Mouse (Mus musculus) CH12.LX (cell line): ENCODE results near the gene Cep350. TPM values are rescaled to one million over a fixed set of nuclear protein-coding genes. Genes with fewer than 3 reads are reported as not detected.

Experiments used
- DNase-seq: peaks from one replicate; pipeline ENCODE4 v3.0.0-alpha.2; 2013; ENCODE audit errors: extremely low read depth
- H3K27ac ChIP-seq: 2 replicates; pipeline ENCODE4 v1.5.1; 2012; ENCODE audit warnings: low read depth, mild to moderate bottlenecking, control low read depth, moderate library complexity; ENCODE audit not compliant: insufficient read depth
- H3K27me3 ChIP-seq: replicated peaks from 2 replicates; pipeline ENCODE3; 2012; ENCODE audit warnings: inconsistent platforms
- H3K36me3 ChIP-seq, 2 experiments: replicated peaks in 1 of 2; 2 replicates each; pipeline versions ENCODE3 to v1.6.1; 2012; ENCODE audit warnings: inconsistent platforms in 1 of 2, low read length in 1 of 2, mild to moderate bottlenecking in 1 of 2, mixed read lengths in 1 of 2, moderate library complexity in 1 of 2; ENCODE audit not compliant: control insufficient read depth in 1 of 2, insufficient read depth in 1 of 2
- H3K4me1 ChIP-seq, 2 experiments: 2 replicates each; pipeline ENCODE4 v1.6.1; 2012; ENCODE audit warnings: inconsistent platforms in 1 of 2, moderate library complexity in 1 of 2; ENCODE audit not compliant: insufficient read depth in 2 of 2, control insufficient read depth in 1 of 2
- H3K4me2 ChIP-seq: 2 replicates; pipeline ENCODE4 v1.6.1; 2012; ENCODE audit warnings: low read depth, mild to moderate bottlenecking, control low read depth; ENCODE audit not compliant: poor library complexity, insufficient read depth, severe bottlenecking
- H3K4me3 ChIP-seq, 3 experiments: fragments of 150-350 bp in 1 of 3; sonication (generic) in 1 of 3; replicated peaks in 1 of 3; 2 replicates each; pipeline versions ENCODE3 to v1.5.1; 2011 to 2012; ENCODE audit warnings: low read depth in 2 of 3, low read length in 2 of 3, mild to moderate bottlenecking in 2 of 3, moderate library complexity in 2 of 3, control low read depth in 1 of 3, improper control_type of control experiment in 1 of 3, inconsistent platforms in 1 of 3, mixed read lengths in 1 of 3; ENCODE audit not compliant: poor library complexity in 1 of 3
- H3K79me2 ChIP-seq: replicated peaks from 2 replicates; pipeline ENCODE4 v1.6.1; 2012; ENCODE audit warnings: mild to moderate bottlenecking, moderate library complexity; ENCODE audit not compliant: control insufficient read depth, poor library complexity, insufficient read depth, severe bottlenecking; ENCODE audit errors: extremely low read depth
- H3K9ac ChIP-seq: 2 replicates; pipeline ENCODE4 v1.6.1; 2012; ENCODE audit warnings: low read depth, mild to moderate bottlenecking, control low read depth, moderate library complexity; ENCODE audit not compliant: insufficient read depth
- H3K9me3 ChIP-seq: replicated peaks from 2 replicates; pipeline ENCODE3; 2012; ENCODE audit warnings: low read length, inconsistent platforms, mixed read lengths
- CHD2 ChIP-seq: IDR thresholded peaks from 2 replicates; pipeline ENCODE4 v1.6.1; 2011; ENCODE audit warnings: low read length, improper control_type of control experiment
- ELF1 ChIP-seq: IDR thresholded peaks from 2 replicates; pipeline ENCODE4 v1.6.1; 2014; ENCODE audit warnings: low read depth, mild to moderate bottlenecking, inconsistent platforms, low read length, improper control_type of control experiment
- EP300 ChIP-seq: IDR thresholded peaks from 2 replicates; pipeline ENCODE4 v1.6.1; 2011; ENCODE audit warnings: low read length, improper control_type of control experiment
- ETS1 ChIP-seq: conservative IDR thresholded peaks from 2 replicates; pipeline ENCODE4 v1.6.1; 2012; ENCODE audit warnings: low read depth, mild to moderate bottlenecking, inconsistent platforms, low read length, improper control_type of control experiment, moderate library complexity
- GABPA ChIP-seq: IDR thresholded peaks from 2 replicates; pipeline ENCODE4 v1.6.1; 2012; ENCODE audit warnings: low read depth, low read length, improper control_type of control experiment, inconsistent platforms; ENCODE audit not compliant: insufficient replicate concordance
- IRF4 ChIP-seq: IDR thresholded peaks from 2 replicates; pipeline ENCODE4 v1.6.1; 2014; ENCODE audit warnings: low read depth, mild to moderate bottlenecking, inconsistent platforms, low read length, improper control_type of control experiment
- KAT2A ChIP-seq: IDR thresholded peaks from 2 replicates; pipeline ENCODE4 v1.6.1; 2012; ENCODE audit warnings: low read length, improper control_type of control experiment, inconsistent platforms; ENCODE audit not compliant: insufficient replicate concordance
- MAFK ChIP-seq: IDR thresholded peaks from 2 replicates; pipeline ENCODE4 v1.6.1; 2011; ENCODE audit warnings: low read length, improper control_type of control experiment; ENCODE audit not compliant: insufficient replicate concordance
- MAX ChIP-seq: IDR thresholded peaks from 2 replicates; pipeline ENCODE4 v1.6.1; 2011; ENCODE audit warnings: low read length, improper control_type of control experiment
- MAZ ChIP-seq: IDR thresholded peaks from 2 replicates; pipeline ENCODE4 v1.6.1; 2012; ENCODE audit warnings: low read depth, mild to moderate bottlenecking, inconsistent platforms, low read length, improper control_type of control experiment, moderate library complexity
- MEF2A ChIP-seq: IDR thresholded peaks from 2 replicates; pipeline ENCODE4 v1.6.1; 2014; ENCODE audit warnings: low read depth, mild to moderate bottlenecking, inconsistent platforms, low read length, improper control_type of control experiment, borderline replicate concordance
- MXI1 ChIP-seq: IDR thresholded peaks from 2 replicates; pipeline ENCODE4 v1.6.1; 2011; ENCODE audit warnings: mild to moderate bottlenecking, low read depth, low read length, improper control_type of control experiment
- PAX5 ChIP-seq: IDR thresholded peaks from 2 replicates; pipeline ENCODE4 v1.6.1; 2012; ENCODE audit warnings: low read length, inconsistent platforms, mixed read lengths
- POLR2AphosphoS2 ChIP-seq: IDR thresholded peaks from 2 replicates; pipeline ENCODE4 v1.6.1; 2011; ENCODE audit warnings: low read depth, low read length, improper control_type of control experiment
- RCOR1 ChIP-seq: conservative IDR thresholded peaks from 2 replicates; pipeline ENCODE4 v1.6.1; 2012; ENCODE audit warnings: low read depth, mild to moderate bottlenecking, inconsistent platforms, low read length, improper control_type of control experiment
- SMC3 ChIP-seq: IDR thresholded peaks from 2 replicates; pipeline ENCODE4 v1.6.1; 2011; ENCODE audit warnings: low read depth, low read length, improper control_type of control experiment
- UBTF ChIP-seq: IDR thresholded peaks from 2 replicates; pipeline ENCODE4 v1.6.1; 2012; ENCODE audit warnings: low read depth, mild to moderate bottlenecking, inconsistent platforms, low read length, improper control_type of control experiment, moderate library complexity
- ZKSCAN1 ChIP-seq: IDR thresholded peaks from 2 replicates; pipeline ENCODE4 v1.6.1; 2012; ENCODE audit warnings: low read depth, inconsistent platforms, low read length, improper control_type of control experiment, borderline replicate concordance
- dilution Hi-C: fragments of 300-500 bp; cut with MboI; formaldehyde crosslinking; loops from 2 replicates; pipeline ENCODE4 v1.14.3; 2020; ENCODE audit warnings: low sequenced_read_pairs; ENCODE audit not compliant: extremely low pct_unique_long_range_greater_than_20kb, extremely low pct_ligation_motif_present
- in situ Hi-C: fragments of 300-500 bp; cut with MboI; formaldehyde crosslinking; loops from 3 replicates; pipeline ENCODE4 v1.14.3; 2019; ENCODE audit warnings: low sequenced_read_pairs, low pct_ligation_motif_present, low pct_unique_long_range_greater_than_20kb, mixed read lengths
- polyA plus RNA-seq: library from polyadenylated mRNA; unstranded; fragments of >175 nt; gene quantifications from 2 replicates; pipeline ENCODE4 v1.2.1, GENCODE M21; 2012; ENCODE audit warnings: low read depth; ENCODE audit not compliant: insufficient read length
- total RNA-seq, 2 experiments: library from RNA; depleted of rRNA; stranded (reverse); fragments of 300-350 nt in 1 of 2; fragments of >200 nt in 1 of 2; gene quantifications; 2 replicates each; pipeline ENCODE4 v1.2.3; 2012 to 2014

The Cep350 gene
- total and polyA plus RNA-seq, 3 experiments, result 3.5 to 8.3 (median 6.8) TPM

DNA sequence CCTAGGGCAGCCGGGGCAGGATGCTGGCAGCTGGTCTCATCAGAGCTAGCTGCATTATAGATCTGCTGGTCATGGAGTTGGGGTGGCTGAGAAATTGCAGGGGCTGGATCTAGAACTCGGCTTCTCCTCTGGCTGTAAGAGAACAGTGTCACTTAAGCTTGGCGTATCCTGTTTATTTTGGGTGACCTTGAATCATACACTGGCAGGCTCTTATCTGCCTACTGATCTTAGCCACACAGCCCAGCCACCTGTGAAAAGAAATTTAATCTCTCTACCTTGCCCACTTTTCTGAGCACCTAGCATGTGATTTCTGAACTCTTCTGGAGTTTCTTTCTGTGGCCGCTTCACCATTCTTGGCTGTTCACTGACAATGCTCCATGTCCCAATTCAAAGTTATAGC is 129.5 kb downstream of the Cep350 start:
- dilution Hi-C loops, result no loop called here
- Histone ChIP-seq H3K79me2 (no peaks in the 10 kb centered on the region), H3K9ac (no peak overlapping the region), H3K4me2 (no peak overlapping the region), H3K9me3 (no peaks in the 10 kb centered on the region), H3K36me3 (peaks cover 18 to 32% of the 10 kb centered on the region in 2 experiments), H3K4me1 (peaks cover 0 to 8% of the 10 kb centered on the region in 2 experiments; a peak in 1 of 4 replicates), H3K4me3 (no peak overlapping the region), H3K27me3 (no peaks in the 10 kb centered on the region), H3K27ac (no peak overlapping the region)
- in situ Hi-C loops, result no loop called here
- no peak for DNase-seq
- TF ChIP-seq IRF4 (no peak), RCOR1 (no peak), MAFK (no peak), MAZ (no peak), PAX5 (no peak), GABPA (no peak), CHD2 (no peak), POLR2AphosphoS2 (no peak), ZKSCAN1 (no peak), SMC3 (no peak), MAX (no peak), ELF1 (no peak), UBTF (no peak), MEF2A (no peak), KAT2A (no peak), MXI1 (no peak), ETS1 (no peak), EP300 (no peak)

DNA sequence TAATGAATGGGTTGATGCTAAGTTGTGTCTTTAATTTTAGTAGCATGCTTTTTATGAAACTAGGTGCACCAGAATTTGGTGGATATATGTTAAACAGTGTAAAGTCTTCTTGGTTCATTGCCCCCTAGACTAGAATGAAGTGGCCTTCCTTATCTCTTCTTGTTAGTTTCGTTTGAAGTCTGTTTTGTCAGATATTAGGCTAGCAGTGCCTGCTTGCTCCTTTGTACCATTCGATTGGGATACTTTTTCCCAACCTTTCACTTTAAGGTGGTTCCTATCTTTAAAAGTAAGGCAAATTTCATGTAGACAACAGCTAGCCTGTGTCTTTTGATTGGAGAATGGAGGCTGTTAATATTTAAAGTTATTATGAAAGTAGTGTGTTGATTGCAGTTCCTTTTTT is 137.4 kb downstream of the Cep350 start:
- H3K79me2 ChIP-seq, result no peaks in the 10 kb centered on the region
- no peaks in the 10 kb centered on the region for H3K27me3 ChIP-seq
- DNase-seq, result no peak
- dilution Hi-C loops, result no loop called here
- in situ Hi-C loops, result no loop called here
- TF ChIP-seq PAX5, result no peak
- no peak overlapping the region for H3K4me3 ChIP-seq
- H3K4me2 ChIP-seq, result no peak overlapping the region
- H3K9me3 ChIP-seq, result no peaks in the 10 kb centered on the region
- H3K9ac ChIP-seq, result no peak overlapping the region
- H3K36me3 ChIP-seq, result no peaks in the 10 kb centered on the region
- H3K27ac ChIP-seq, result no peak overlapping the region
- H3K4me1 ChIP-seq, result no peaks in the 10 kb centered on the region
